Comparison of ENCODE assay signal across 9 mouse cellular contexts in the genomic region with DNA sequence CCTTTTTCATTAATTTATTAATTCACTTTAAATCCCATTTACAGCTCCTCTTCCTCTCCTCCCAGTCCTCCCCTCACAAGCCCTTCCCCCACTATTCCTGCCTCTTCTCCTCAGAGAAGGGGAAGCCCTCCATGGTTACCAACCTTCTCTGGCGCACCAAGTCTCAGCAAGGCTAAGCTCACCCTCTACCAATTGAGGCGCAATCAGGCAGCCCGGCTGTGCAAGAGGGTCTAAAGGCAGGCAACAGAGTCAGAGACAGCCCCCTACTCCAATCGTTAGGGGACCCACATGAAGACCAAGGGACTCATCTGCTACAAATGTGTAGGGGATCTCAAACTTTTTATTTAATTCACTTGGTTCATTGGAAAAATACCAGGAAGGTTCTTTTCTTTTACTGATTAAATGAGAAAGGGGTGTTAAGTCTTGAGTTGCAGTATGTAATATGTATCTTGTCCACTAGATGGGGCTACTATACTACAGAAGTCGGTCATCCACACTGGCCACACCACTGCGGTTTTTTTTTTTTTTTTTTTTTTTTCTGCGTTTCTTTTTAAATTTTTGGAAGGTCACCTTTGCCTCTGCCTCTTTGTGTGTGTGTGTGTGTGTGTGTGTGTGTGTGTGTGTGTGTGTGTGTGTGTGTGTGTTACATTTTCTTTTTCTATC.
DNase-seq lines count a peak whose midpoint lies in the region; ATAC-seq and TF ChIP-seq lines count a peak whose summit lies in the region.
"Had no signal": no experiment of that assay in that cellular context is flagged by ENCODE, and none has a peak within 500 bp of the region (broad histone marks: within the 10 kb centered on the region; RNA-seq: fewer than 3 reads in every experiment).

No protein-coding gene starts in this region.

- no peak overlapping the region for H3K9ac ChIP-seq in embryonic facial prominence, embryonic 11.5 days (replicated peaks; ENCODE audit: low read length)
- H3K9ac ChIP-seq in hindbrain, embryonic 15.5 days: no peak overlapping the region
- no peak overlapping the region for H3K9ac ChIP-seq in neural tube, embryonic 12.5 days
- H3K9ac ChIP-seq: liver, embryonic 13.5 days had no signal

- DNase-seq in embryonic facial prominence, embryonic 11.5 days (ENCODE audit: low spot score): peak; percentile 85
- no peak for DNase-seq in embryonic facial prominence, embryonic 10.5 days (ENCODE audit: low spot score)
- DNase-seq in thymus, adult 2 months: no peak
- DNase-seq in thymus, adult 18-20 months: no peak
- DNase-seq in cerebellum, adult 9-11 months: no peak
- no peak for DNase-seq in urinary bladder, postnatal 36 days (ENCODE audit: low spot score in 2 of 2)
- DNase-seq: liver, embryonic 13.5 days had no signal

- 31% methylated on average over 7 of the region's 7 CpGs for WGBS in embryonic facial prominence, embryonic 11.5 days
- WGBS in embryonic facial prominence, embryonic 10.5 days: 37% methylated on average over 7 of the region's 7 CpGs
- WGBS in thymus, adult 2 months: 38% methylated on average over 7 of the region's 7 CpGs
- WGBS in hindbrain, embryonic 15.5 days: 28% methylated on average over 7 of the region's 7 CpGs
- WGBS in neural tube, embryonic 12.5 days: 40% methylated on average over 7 of the region's 7 CpGs

- TF ChIP-seq CTCF in thymus, adult 2 months (IDR thresholded peaks at IDR 0.05; ENCODE audit: borderline replicate concordance, control insufficient read depth, extremely low read depth, insufficient read depth, low read length, poor library complexity): peak; percentile 20; the same call in 1 of the 2 replicates

- no peaks in the 10 kb centered on the region for H3K9me3 ChIP-seq in embryonic facial prominence, embryonic 11.5 days (replicated peaks; ENCODE audit: control insufficient read depth, low read length)
- no peaks in the 10 kb centered on the region for H3K9me3 ChIP-seq in embryonic facial prominence, embryonic 10.5 days
- no peaks in the 10 kb centered on the region for H3K9me3 ChIP-seq in hindbrain, embryonic 15.5 days
- H3K9me3 ChIP-seq in neural tube, embryonic 12.5 days: no peaks in the 10 kb centered on the region
- H3K9me3 ChIP-seq: liver, embryonic 13.5 days had no signal

- ATAC-seq in embryonic facial prominence, embryonic 11.5 days (replicated peaks; ENCODE audit: insufficient number of reproducible peaks, low FRiP score, low TSS enrichment, low read depth): peak; percentile 66
- ATAC-seq in hindbrain, embryonic 15.5 days (ENCODE audit: low FRiP score, low read depth): peak; percentile 85
- peak; percentile 80 for ATAC-seq in neural tube, embryonic 12.5 days (ENCODE audit: low FRiP score, low read depth)

- H3K27me3 ChIP-seq in embryonic facial prominence, embryonic 11.5 days (ENCODE audit: control insufficient read depth, insufficient read depth, low read length): no peaks in the 10 kb centered on the region
- H3K27me3 ChIP-seq in embryonic facial prominence, embryonic 10.5 days (replicated peaks; ENCODE audit: low read depth, poor library complexity, severe bottlenecking): no peaks in the 10 kb centered on the region
- H3K27me3 ChIP-seq in thymus, adult 2 months (ENCODE audit: control insufficient read depth, insufficient read depth, low read length): no peaks in the 10 kb centered on the region
- no peaks in the 10 kb centered on the region for H3K27me3 ChIP-seq in hindbrain, embryonic 15.5 days
- no peaks in the 10 kb centered on the region for H3K27me3 ChIP-seq in neural tube, embryonic 12.5 days (replicated peaks)
- H3K27me3 ChIP-seq: liver, embryonic 13.5 days had no signal

- no peaks in the 10 kb centered on the region for H3K4me1 ChIP-seq in embryonic facial prominence, embryonic 11.5 days (ENCODE audit: control insufficient read depth, insufficient read depth, low read length)
- peaks cover 15% of the 10 kb centered on the region for H3K4me1 ChIP-seq in embryonic facial prominence, embryonic 10.5 days
- H3K4me1 ChIP-seq in thymus, adult 2 months (replicated peaks; ENCODE audit: control insufficient read depth, insufficient read depth, low read length): no peaks in the 10 kb centered on the region
- H3K4me1 ChIP-seq in hindbrain, embryonic 15.5 days (replicated peaks): no peaks in the 10 kb centered on the region
- no peaks in the 10 kb centered on the region for H3K4me1 ChIP-seq in neural tube, embryonic 12.5 days
- H3K4me1 ChIP-seq: liver, embryonic 13.5 days had no signal

- no peak for TF ChIP-seq POLR2A in thymus, adult 2 months (IDR thresholded peaks at IDR 0.05; ENCODE audit: control insufficient read depth, extremely low read depth, insufficient read depth, low read length, poor library complexity)

- no peak overlapping the region for H3K27ac ChIP-seq in embryonic facial prominence, embryonic 11.5 days (replicated peaks; ENCODE audit: low read depth, low read length)
- no peak overlapping the region for H3K27ac ChIP-seq in embryonic facial prominence, embryonic 10.5 days (replicated peaks)
- H3K27ac ChIP-seq in thymus, adult 2 months (ENCODE audit: control insufficient read depth, insufficient read depth, low read length): no peak overlapping the region
- H3K27ac ChIP-seq in hindbrain, embryonic 15.5 days (replicated peaks): no peak overlapping the region
- no peak overlapping the region for H3K27ac ChIP-seq in neural tube, embryonic 12.5 days
- H3K27ac ChIP-seq: liver, embryonic 13.5 days had no signal

- H3K4me2 ChIP-seq in embryonic facial prominence, embryonic 11.5 days (ENCODE audit: low read depth, low read length): no peak overlapping the region
- no peak overlapping the region for H3K4me2 ChIP-seq in hindbrain, embryonic 15.5 days
- no peak overlapping the region for H3K4me2 ChIP-seq in neural tube, embryonic 12.5 days (replicated peaks)
- H3K4me2 ChIP-seq: liver, embryonic 13.5 days had no signal

- H3K4me3 ChIP-seq in embryonic facial prominence, embryonic 11.5 days (ENCODE audit: low read depth, low read length): no peak overlapping the region
- no peak overlapping the region for H3K4me3 ChIP-seq in embryonic facial prominence, embryonic 10.5 days
- no peak overlapping the region for H3K4me3 ChIP-seq in thymus, adult 2 months (ENCODE audit: control insufficient read depth, insufficient read depth, low read length)
- no peak overlapping the region for H3K4me3 ChIP-seq in hindbrain, embryonic 15.5 days
- H3K4me3 ChIP-seq in neural tube, embryonic 12.5 days: no peak overlapping the region
- H3K4me3 ChIP-seq: liver, embryonic 13.5 days had no signal

- H3K36me3 ChIP-seq in embryonic facial prominence, embryonic 11.5 days (replicated peaks; ENCODE audit: control insufficient read depth, insufficient read depth, low read depth, low read length): no peaks in the 10 kb centered on the region
- H3K36me3 ChIP-seq in embryonic facial prominence, embryonic 10.5 days (replicated peaks): no peaks in the 10 kb centered on the region
- no peaks in the 10 kb centered on the region for H3K36me3 ChIP-seq in thymus, adult 2 months (ENCODE audit: control insufficient read depth, insufficient read depth, low read length)
- no peaks in the 10 kb centered on the region for H3K36me3 ChIP-seq in hindbrain, embryonic 15.5 days
- H3K36me3 ChIP-seq in neural tube, embryonic 12.5 days: no peaks in the 10 kb centered on the region
- H3K36me3 ChIP-seq: liver, embryonic 13.5 days had no signal
